Comparison of ENCODE assay signal across 1 mouse cellular context in genomic region chr17:34088124-34088523, GRCm38 (mm10).
TF ChIP-seq lines count a peak whose summit lies in the region.

No protein-coding gene starts in this region.

TF ChIP-seq in MEL, 35 proteins besides CTCF, POLR2A, EP300 and RAD21 (continued from another document):
- TF ChIP-seq TCF12 (IDR thresholded peaks at IDR 0.05; ENCODE audit: low read depth, low read length) (peak; percentile 74), ZNF384 (IDR thresholded peaks at IDR 0.05; ENCODE audit: low read depth, low read length) (peak; percentile 46), E2F4 (IDR thresholded peaks at IDR 0.05; ENCODE audit: borderline replicate concordance, low read depth, low read length) (no peak), CHD1 (IDR thresholded peaks at IDR 0.05; ENCODE audit: low read depth, low read length) (0 out of 2 replicates have a peak, but pooled peaks have one; percentile 46), MEF2A (IDR thresholded peaks at IDR 0.05; ENCODE audit: extremely low read depth, insufficient replicate concordance, low read depth, low read length, poor library complexity, severe bottlenecking) (no peak), ZMIZ1 (IDR thresholded peaks at IDR 0.05; ENCODE audit: low read depth, low read length) (0 out of 2 replicates have a peak, but pooled peaks have one; percentile 82), SIN3A (IDR thresholded peaks at IDR 0.05; ENCODE audit: low read length) (peak; percentile 89), GABPA (IDR thresholded peaks at IDR 0.05; ENCODE audit: low read depth, low read length) (no peak), GATA1 (IDR thresholded peaks at IDR 0.05; ENCODE audit: low read depth, low read length) (peak; percentile 89), MYB (IDR thresholded peaks at IDR 0.05; ENCODE audit: low read depth, low read length) (peak; percentile 66), RCOR1 (IDR thresholded peaks at IDR 0.05; ENCODE audit: low read depth, low read length) (peak; percentile 64), ETS1 (IDR thresholded peaks at IDR 0.05; ENCODE audit: low read depth, low read length) (peak; percentile 85), USF1 (IDR thresholded peaks at IDR 0.05; ENCODE audit: low read depth, low read length) (no peak), KAT2A (conservative IDR thresholded peaks at IDR 0.05; ENCODE audit: low read depth, low read length) (peak; percentile 44; the same call in 1 of the 2 replicates), USF2 (IDR thresholded peaks at IDR 0.05; ENCODE audit: borderline replicate concordance in 1 of 2, insufficient read depth in 1 of 2, low read depth in 1 of 2, low read length in 2 of 2) (no peak), MYC (IDR thresholded peaks at IDR 0.05; ENCODE audit: low read depth, low read length) (peak; percentile 67; the same call in 1 of the 2 replicates)
